Mouse (Mus musculus): Measurements from ENCODE around the gene Ccser2.

DNA sequence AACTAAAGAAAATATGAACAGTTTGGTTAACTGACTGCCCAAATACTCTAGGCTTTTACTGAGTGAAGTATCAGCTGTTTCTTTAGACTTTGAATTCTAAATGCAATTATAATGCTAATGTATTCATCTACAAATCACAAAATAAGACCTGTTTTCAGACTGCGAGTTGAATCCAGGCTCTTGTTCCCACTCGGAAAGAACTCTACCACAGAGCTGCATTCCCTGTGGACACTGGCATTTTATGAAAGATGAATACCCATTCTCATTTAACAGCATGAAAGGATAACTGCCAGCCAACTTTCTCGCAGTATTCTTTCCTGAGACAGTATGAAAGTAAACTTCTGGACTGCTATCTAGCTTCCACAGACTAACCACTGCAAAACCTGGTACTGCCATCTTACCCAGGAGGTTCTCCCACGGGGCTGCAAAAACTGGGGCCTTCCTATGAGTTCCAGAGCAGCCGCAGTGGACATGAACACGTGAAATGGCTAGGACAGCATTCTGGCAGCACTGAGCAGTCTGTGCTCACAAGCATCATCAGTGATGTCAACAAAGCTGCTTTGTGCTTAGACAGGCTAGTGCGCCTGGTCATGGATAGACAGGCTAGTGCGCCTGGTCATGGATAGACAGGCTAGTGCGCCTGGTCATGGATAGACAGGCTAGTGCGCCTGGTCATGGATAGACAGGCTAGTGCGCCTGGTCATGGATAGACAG, 62.6 kb downstream of the Ccser2 start:
- TF ChIP-seq POLR2A (IDR thresholded peaks at IDR 0.05; ENCODE audit: insufficient read length, low read depth), result no peak
- no peak for TF ChIP-seq MAX (IDR thresholded peaks at IDR 0.05; ENCODE audit: low read depth)
- no peak for TF ChIP-seq MYOG (IDR thresholded peaks at IDR 0.05; ENCODE audit: control insufficient read depth in 1 of 3, insufficient read depth in 1 of 3, insufficient read length in 2 of 3, low read depth in 2 of 3)
- no peak for TF ChIP-seq REST (IDR thresholded peaks at IDR 0.05; ENCODE audit: insufficient read depth, insufficient read length)
- no peak for TF ChIP-seq TCF12 (IDR thresholded peaks at IDR 0.05; ENCODE audit: insufficient read depth, poor library complexity, severe bottlenecking)
- no peak for TF ChIP-seq E2F4 (IDR thresholded peaks at IDR 0.05; ENCODE audit: insufficient read depth)
- TF ChIP-seq MYOD1 (IDR thresholded peaks at IDR 0.05; ENCODE audit: control insufficient read depth in 1 of 3, insufficient read length in 2 of 3, low read depth in 2 of 3), result no peak
- no peak for TF ChIP-seq POLR2AphosphoS2 (IDR thresholded peaks at IDR 0.05; ENCODE audit: insufficient read length, low read depth)
